9 mouse cellular contexts compared by ENCODE assay signal in genomic region chr6:41112861-41113610, GRCm38 (mm10).
DNase-seq lines count a peak whose midpoint lies in the region; ATAC-seq and TF ChIP-seq lines count a peak whose summit lies in the region.
"Had no signal": no experiment of that assay in that cellular context is flagged by ENCODE, and none has a peak within 500 bp of the region (broad histone marks: within the 10 kb centered on the region; RNA-seq: fewer than 3 reads in every experiment).

No protein-coding gene starts in this region.

- no peaks in the 10 kb centered on the region for H3K9me3 ChIP-seq in hindbrain, embryonic 10.5 days
- H3K9me3 ChIP-seq in hindbrain, embryonic 12.5 days (replicated peaks) = no peaks in the 10 kb centered on the region
- H3K9me3 ChIP-seq in hindbrain, embryonic 16.5 days (ENCODE audit: control insufficient read depth, low read length) = no peaks in the 10 kb centered on the region
- H3K9me3 ChIP-seq in limb, embryonic 10.5 days (replicated peaks) = no peaks in the 10 kb centered on the region
- H3K9me3 ChIP-seq: embryonic facial prominence, embryonic 13.5 days had no signal

- H3K4me3 ChIP-seq in hindbrain, embryonic 10.5 days = no peak overlapping the region
- H3K4me3 ChIP-seq in hindbrain, embryonic 12.5 days = no peak overlapping the region
- H3K4me3 ChIP-seq in hindbrain, embryonic 16.5 days (ENCODE audit: low read length) = no peak overlapping the region
- H3K4me3 ChIP-seq in limb, embryonic 10.5 days = no peak overlapping the region
- H3K4me3 ChIP-seq in thymus, adult 2 months (ENCODE audit: control insufficient read depth, insufficient read depth, low read length) = peak overlapping the region; percentile 48
- H3K4me3 ChIP-seq: embryonic facial prominence, embryonic 13.5 days had no signal

- ATAC-seq in hindbrain, embryonic 12.5 days (ENCODE audit: low FRiP score) = no peak
- ATAC-seq in hindbrain, embryonic 16.5 days = peak; percentile 70; the same call in 1 of the 2 replicates

- H3K27ac ChIP-seq in hindbrain, embryonic 10.5 days = no peak overlapping the region
- H3K27ac ChIP-seq in hindbrain, embryonic 12.5 days = no peak overlapping the region
- H3K27ac ChIP-seq in hindbrain, embryonic 16.5 days (ENCODE audit: low read depth, low read length) = no peak overlapping the region
- H3K27ac ChIP-seq in limb, embryonic 10.5 days = no peak overlapping the region
- H3K27ac ChIP-seq in thymus, adult 2 months (ENCODE audit: control insufficient read depth, insufficient read depth, low read length) = peak overlapping the region; percentile 94
- H3K27ac ChIP-seq: embryonic facial prominence, embryonic 13.5 days had no signal

- no peaks in the 10 kb centered on the region for H3K4me1 ChIP-seq in hindbrain, embryonic 10.5 days (replicated peaks)
- no peaks in the 10 kb centered on the region for H3K4me1 ChIP-seq in hindbrain, embryonic 12.5 days
- H3K4me1 ChIP-seq in hindbrain, embryonic 16.5 days (ENCODE audit: control insufficient read depth, insufficient read depth, low read depth, low read length) = no peaks in the 10 kb centered on the region
- no peaks in the 10 kb centered on the region for H3K4me1 ChIP-seq in limb, embryonic 10.5 days
- peaks cover 9% of the 10 kb centered on the region for H3K4me1 ChIP-seq in thymus, adult 2 months (replicated peaks; ENCODE audit: control insufficient read depth, insufficient read depth, low read length)
- H3K4me1 ChIP-seq: embryonic facial prominence, embryonic 13.5 days had no signal

- TF ChIP-seq POLR2A in thymus, adult 2 months (IDR thresholded peaks at IDR 0.05; ENCODE audit: control insufficient read depth, extremely low read depth, insufficient read depth, low read length, poor library complexity) = no peak

- no peak overlapping the region for H3K9ac ChIP-seq in hindbrain, embryonic 12.5 days
- H3K9ac ChIP-seq in hindbrain, embryonic 16.5 days (ENCODE audit: low read depth, low read length) = no peak overlapping the region
- H3K9ac ChIP-seq: embryonic facial prominence, embryonic 13.5 days had no signal

- H3K4me2 ChIP-seq in hindbrain, embryonic 12.5 days (replicated peaks) = no peak overlapping the region
- H3K4me2 ChIP-seq in hindbrain, embryonic 16.5 days (ENCODE audit: low read length) = no peak overlapping the region
- H3K4me2 ChIP-seq: embryonic facial prominence, embryonic 13.5 days had no signal

- no peaks in the 10 kb centered on the region for H3K36me3 ChIP-seq in hindbrain, embryonic 10.5 days
- H3K36me3 ChIP-seq in hindbrain, embryonic 12.5 days = no peaks in the 10 kb centered on the region
- no peaks in the 10 kb centered on the region for H3K36me3 ChIP-seq in hindbrain, embryonic 16.5 days (ENCODE audit: control insufficient read depth, insufficient read depth, low read length)
- no peaks in the 10 kb centered on the region for H3K36me3 ChIP-seq in limb, embryonic 10.5 days
- H3K36me3 ChIP-seq in thymus, adult 2 months (ENCODE audit: control insufficient read depth, insufficient read depth, low read length) = no peaks in the 10 kb centered on the region
- H3K36me3 ChIP-seq: embryonic facial prominence, embryonic 13.5 days had no signal

- TF ChIP-seq CTCF in thymus, adult 2 months (IDR thresholded peaks at IDR 0.05; ENCODE audit: borderline replicate concordance, control insufficient read depth, extremely low read depth, insufficient read depth, low read length, poor library complexity) = no peak

- WGBS in hindbrain, embryonic 10.5 days = 45% methylated on average over 7 of the region's 7 CpGs
- WGBS in hindbrain, embryonic 12.5 days = 45% methylated on average over 7 of the region's 7 CpGs
- WGBS in hindbrain, embryonic 16.5 days = 43% methylated on average over 7 of the region's 7 CpGs
- 43% methylated on average over 7 of the region's 7 CpGs for WGBS in limb, embryonic 10.5 days
- WGBS in thymus, adult 2 months = 9% methylated on average over 7 of the region's 7 CpGs

- peak; percentile 54 for DNase-seq in hindbrain, embryonic 10.5 days (ENCODE audit: low spot score)
- peak; percentile 36 to 54 for DNase-seq in adrenal gland, adult 18-20 months (ENCODE audit: low spot score in 2 of 2)
- peak; percentile 41 for DNase-seq in embryo, embryonic 9.5 days (ENCODE audit: extremely low spot score)
- DNase-seq in limb, embryonic 10.5 days (ENCODE audit: low spot score) = peak; percentile 55
- DNase-seq in neural tube, embryonic 10.5 days (ENCODE audit: extremely low spot score, low spot score) = peak; percentile 54
- peak; percentile 86 for DNase-seq in thymus, adult 2 months

- no peaks in the 10 kb centered on the region for H3K27me3 ChIP-seq in hindbrain, embryonic 10.5 days (ENCODE audit: insufficient read depth, poor library complexity, severe bottlenecking)
- no peaks in the 10 kb centered on the region for H3K27me3 ChIP-seq in hindbrain, embryonic 12.5 days
- no peaks in the 10 kb centered on the region for H3K27me3 ChIP-seq in hindbrain, embryonic 16.5 days (replicated peaks; ENCODE audit: control insufficient read depth, insufficient read depth, low read length)
- no peaks in the 10 kb centered on the region for H3K27me3 ChIP-seq in limb, embryonic 10.5 days (ENCODE audit: low read depth, poor library complexity, severe bottlenecking)
- H3K27me3 ChIP-seq in thymus, adult 2 months (ENCODE audit: control insufficient read depth, insufficient read depth, low read length) = no peaks in the 10 kb centered on the region
- H3K27me3 ChIP-seq: embryonic facial prominence, embryonic 13.5 days had no signal
